Mouse (Mus musculus): ENCODE data around the gene Cbx8. TPM values are rescaled to one million over a fixed set of nuclear protein-coding genes. Genes with fewer than 3 reads are reported as not detected.

The Cbx8 gene
- polyA plus RNA-seq, 1 experiment from 2014 or later, result 9.8 TPM

GRCm38 (mm10) chr11:119035094-119035685, 5.6 kb downstream of the Cbx8 start:
- peak overlapping the region; percentile 26; the same call in 1 of the 2 replicates for H3K9ac ChIP-seq
- H3K4me1 ChIP-seq, result peaks cover 64% of the 10 kb centered on the region
- peak overlapping the region; percentile 49 for H3K4me3 ChIP-seq
- H3K9me3 ChIP-seq (replicated peaks), result no peaks in the 10 kb centered on the region
- H3K4me2 ChIP-seq, result peak overlapping the region; percentile 34
- peaks cover 22% of the 10 kb centered on the region for H3K36me3 ChIP-seq (ENCODE audit: poor library complexity, severe bottlenecking)
- no peak overlapping the region for H3K27ac ChIP-seq
- peaks cover 62% of the 10 kb centered on the region for H3K27me3 ChIP-seq
- WGBS, result under 1% methylated on average over 21 of the region's 21 CpGs
- no peak for ATAC-seq

DNA sequence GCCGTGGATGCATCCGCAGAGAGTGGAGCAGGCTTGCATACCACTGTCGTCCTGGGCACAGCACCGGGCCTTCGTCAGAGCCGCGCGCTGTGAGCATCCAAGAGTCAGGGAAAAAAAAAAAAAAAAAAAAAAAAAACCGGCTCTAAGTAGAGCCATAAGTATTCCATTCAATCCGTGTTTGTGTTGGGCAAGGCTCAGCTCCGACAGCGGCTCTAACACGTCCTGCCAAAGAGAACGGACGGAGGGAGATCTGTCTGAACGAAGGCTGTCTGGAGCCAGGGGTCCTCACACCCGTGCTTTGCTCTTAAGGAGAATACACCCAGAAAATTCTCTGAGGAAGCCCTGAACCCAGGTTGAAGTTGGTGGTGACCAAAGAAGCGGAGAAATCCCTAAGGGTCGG, 6.1 kb downstream of the Cbx8 start:
- peak overlapping the region; percentile 22 for H3K4me3 ChIP-seq
- peaks cover 60% of the 10 kb centered on the region for H3K27me3 ChIP-seq
- H3K27ac ChIP-seq, result no peak overlapping the region
- H3K9ac ChIP-seq, result peak overlapping the region; percentile 23; the same call in 1 of the 2 replicates
- peaks cover 27% of the 10 kb centered on the region for H3K36me3 ChIP-seq (ENCODE audit: poor library complexity, severe bottlenecking)
- peak overlapping the region; percentile 50 for H3K4me2 ChIP-seq
- H3K9me3 ChIP-seq (replicated peaks), result no peaks in the 10 kb centered on the region
- WGBS, result 2% methylated on average over 19 of the region's 19 CpGs
- 0 out of 2 replicates have a peak, but pooled peaks have one; percentile 5 for ATAC-seq
- peaks cover 61% of the 10 kb centered on the region for H3K4me1 ChIP-seq

GRCm38 (mm10) chr11:119033874-119034558, 6.8 kb downstream of the Cbx8 start:
- peaks cover 54% of the 10 kb centered on the region for H3K27me3 ChIP-seq
- H3K9ac ChIP-seq, result 0 out of 2 replicates have a peak overlapping the region, but pooled peaks have one; percentile 12

DNA sequence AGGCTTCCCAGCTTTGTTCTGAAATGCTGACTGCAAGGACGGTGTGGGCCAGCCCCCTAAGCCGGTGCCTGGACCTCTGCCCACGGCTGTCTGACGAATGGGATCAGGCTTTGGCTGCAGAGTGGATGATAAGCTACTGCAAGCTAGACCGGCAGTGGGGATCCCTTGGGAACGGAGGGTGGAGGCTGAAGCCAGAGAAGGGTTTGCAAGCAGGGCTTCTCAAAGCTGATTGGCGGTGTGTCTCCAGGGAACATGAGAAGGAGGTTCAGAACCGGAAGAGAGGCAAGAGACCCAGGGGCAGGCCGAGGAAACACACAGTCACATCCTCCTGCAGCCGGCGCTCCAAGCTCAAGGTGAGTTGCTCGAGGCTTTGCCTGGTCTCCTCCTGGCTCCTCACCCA, 14.6 kb downstream of the Cbx8 start:
- WGBS, result 51% methylated on average over 12 of the region's 12 CpGs

More at GRCm38 (mm10) chr11:119033874-119034558, 6.8 kb downstream of the Cbx8 start:
- Histone ChIP-seq H3K4me3 (peak overlapping the region; percentile 22), H3K4me1 (peaks cover 61% of the 10 kb centered on the region), H3K9me3 (replicated peaks) (no peaks in the 10 kb centered on the region), H3K36me3 (ENCODE audit: poor library complexity, severe bottlenecking) (peaks cover 29% of the 10 kb centered on the region), H3K27ac (no peak overlapping the region), H3K4me2 (peak overlapping the region; percentile 50)
- peak; percentile 54 for ATAC-seq
- under 1% methylated on average over 26 of the region's 26 CpGs for WGBS

GRCm38 (mm10) chr11:119024260-119024659, 16.5 kb downstream of the Cbx8 start:
- peaks cover 54% of the 10 kb centered on the region for H3K4me1 ChIP-seq
- peaks cover 32% of the 10 kb centered on the region for H3K36me3 ChIP-seq (ENCODE audit: poor library complexity, severe bottlenecking)
- 11% methylated on average over 7 of the region's 7 CpGs for WGBS
- ATAC-seq, result no peak
- peak overlapping the region; percentile 98 for H3K9ac ChIP-seq
- peak overlapping the region; percentile 98 for H3K4me3 ChIP-seq
- H3K4me2 ChIP-seq, result peak overlapping the region; percentile 98
- peak overlapping the region; percentile 95 for H3K27ac ChIP-seq
- peaks cover 19% of the 10 kb centered on the region for H3K27me3 ChIP-seq
- H3K9me3 ChIP-seq (replicated peaks), result no peaks in the 10 kb centered on the region

More for the DNA sequence above, 14.6 kb downstream of the Cbx8 start:
- Histone ChIP-seq H3K27me3 (peaks cover under 1% of the 10 kb centered on the region; the same call in 1 of the 2 replicates), H3K9ac (peak overlapping the region; percentile 98), H3K36me3 (ENCODE audit: poor library complexity, severe bottlenecking) (peaks cover 50% of the 10 kb centered on the region), H3K4me1 (peaks cover 60% of the 10 kb centered on the region), H3K4me3 (peak overlapping the region; percentile 98; the same call in 1 of the 2 replicates), H3K9me3 (replicated peaks) (no peaks in the 10 kb centered on the region), H3K27ac (no peak overlapping the region), H3K4me2 (peak overlapping the region; percentile 98)
- no peak for ATAC-seq

DNA sequence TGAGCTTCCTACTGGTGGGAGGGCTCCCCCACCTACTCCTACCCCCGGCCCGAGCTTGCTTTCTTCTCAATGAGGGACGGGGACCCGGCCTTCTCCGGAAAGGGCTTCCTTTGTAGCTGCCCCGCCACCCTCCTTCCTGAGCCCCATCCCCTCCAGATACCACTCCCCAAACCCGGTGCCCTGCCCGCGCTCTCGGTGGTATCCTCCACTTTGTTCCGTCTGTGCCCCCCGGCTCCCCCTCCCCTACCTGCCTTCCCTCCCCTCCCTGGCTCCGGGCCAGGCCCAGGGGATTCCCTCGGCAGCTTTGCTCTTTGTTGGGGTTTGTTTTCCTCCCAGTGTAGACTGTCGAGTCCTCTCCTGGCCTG, 17.2 kb downstream of the Cbx8 start:
- Histone ChIP-seq H3K27ac (peak overlapping the region; percentile 95), H3K4me1 (peaks cover 47% of the 10 kb centered on the region), H3K27me3 (peaks cover 19% of the 10 kb centered on the region), H3K9me3 (replicated peaks) (no peaks in the 10 kb centered on the region), H3K9ac (peak overlapping the region; percentile 98), H3K36me3 (ENCODE audit: poor library complexity, severe bottlenecking) (peaks cover 26% of the 10 kb centered on the region), H3K4me3 (peak overlapping the region; percentile 98), H3K4me2 (peak overlapping the region; percentile 98)
- peak; percentile 2 for ATAC-seq
- 2% methylated on average over 15 of the region's 15 CpGs for WGBS

DNA sequence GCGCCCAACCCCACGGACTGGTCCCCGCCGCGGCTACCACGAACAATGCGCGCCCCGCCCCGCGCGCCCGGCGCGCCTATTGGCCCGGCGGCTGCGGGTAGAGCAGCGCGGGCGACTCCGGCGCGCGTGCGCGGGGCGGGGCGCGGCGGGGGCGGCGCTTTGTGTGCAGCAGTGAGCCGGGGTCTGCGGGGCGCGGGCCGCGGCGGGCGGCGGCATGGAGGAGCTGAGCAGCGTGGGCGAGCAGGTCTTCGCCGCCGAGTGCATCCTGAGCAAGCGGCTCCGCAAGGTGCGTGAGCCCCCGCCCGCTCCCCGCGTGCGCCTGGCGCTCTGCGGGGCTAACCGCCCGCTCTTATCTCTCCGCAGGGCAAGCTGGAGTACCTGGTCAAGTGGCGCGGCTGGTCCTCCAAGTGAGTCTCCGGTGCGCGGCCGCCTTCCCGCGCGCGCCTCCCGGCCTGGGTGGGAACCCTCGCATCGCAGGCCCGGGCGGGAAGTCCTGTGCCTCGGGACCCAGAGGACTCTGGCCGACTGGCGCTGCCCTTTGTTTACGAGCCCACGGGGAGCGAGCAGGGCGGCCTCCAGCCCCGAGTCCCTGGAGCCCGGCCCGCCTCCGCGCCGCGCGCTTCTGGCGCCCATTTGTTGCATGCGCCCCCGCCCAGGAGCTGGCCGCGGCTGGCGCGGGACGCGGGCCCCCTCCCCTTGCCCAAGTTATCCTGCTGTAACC, 17.7 kb downstream of the Cbx8 start, which contains the start of gene Cbx2:
Gene Cbx2, plus strand, starts transcription at position 68 of the 721 bp plus-strand sequence.
- H3K4me3 ChIP-seq, result peak within 1 kb of the TSS; percentile 98
- ATAC-seq, result peak; percentile 96
- peak within 1 kb of the TSS; percentile 95 for H3K27ac ChIP-seq
- peaks cover 47% of the 10 kb centered on the region for H3K4me1 ChIP-seq
- peaks cover 19% of the 10 kb centered on the region for H3K27me3 ChIP-seq
- H3K9ac ChIP-seq, result peak within 1 kb of the TSS; percentile 98
- H3K36me3 ChIP-seq (ENCODE audit: poor library complexity, severe bottlenecking), result peaks cover 20% of the 10 kb centered on the region
- H3K9me3 ChIP-seq (replicated peaks), result no peaks in the 10 kb centered on the region
- H3K4me2 ChIP-seq, result peak within 1 kb of the TSS; percentile 98
- WGBS, result 0% methylated on average over 52 of the region's 99 CpGs

- H3K4me3 ChIP-seq, result peak overlapping the region; percentile 98
- H3K9ac ChIP-seq, result peak overlapping the region; percentile 98
- peaks cover 19% of the 10 kb centered on the region for H3K27me3 ChIP-seq
- H3K27ac ChIP-seq, result peak overlapping the region; percentile 95
- peak overlapping the region; percentile 98 for H3K4me2 ChIP-seq
- 4% methylated on average over 42 of the region's 42 CpGs for WGBS
- no peak for ATAC-seq
- H3K9me3 ChIP-seq (replicated peaks), result no peaks in the 10 kb centered on the region
- peaks cover 47% of the 10 kb centered on the region for H3K4me1 ChIP-seq
- peaks cover 12% of the 10 kb centered on the region for H3K36me3 ChIP-seq (ENCODE audit: poor library complexity, severe bottlenecking)
These were observed 18.5 kb downstream of the Cbx8 start for GRCm38 (mm10) chr11:119022068-119022894.

DNA sequence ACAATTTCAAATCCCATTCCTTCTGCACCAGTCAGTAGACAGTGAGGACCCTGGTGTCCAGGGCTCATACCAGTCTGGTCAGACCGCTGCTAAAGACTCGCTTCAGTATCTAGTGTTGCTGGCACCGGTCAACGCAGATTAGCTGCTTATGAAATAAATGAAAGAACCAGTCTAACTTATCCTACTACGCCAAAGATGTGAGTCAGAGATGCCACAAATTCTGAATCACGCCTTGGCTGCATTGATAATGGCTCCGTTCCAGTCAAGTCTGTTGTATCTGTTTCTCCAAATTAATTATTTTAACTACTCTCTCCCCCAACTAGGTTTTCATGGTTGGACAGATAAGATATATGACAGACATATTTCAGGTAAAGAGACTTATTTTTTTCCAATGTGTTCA, 19.6 kb downstream of the Cbx8 start:
- ATAC-seq, result no peak
- H3K27ac ChIP-seq, result no peak overlapping the region
- peaks cover 36% of the 10 kb centered on the region for H3K4me1 ChIP-seq
- no peaks in the 10 kb centered on the region for H3K9me3 ChIP-seq (replicated peaks)
- no peak overlapping the region for H3K9ac ChIP-seq
- H3K36me3 ChIP-seq (ENCODE audit: poor library complexity, severe bottlenecking), result peaks cover 1% of the 10 kb centered on the region
- WGBS, result 92% methylated on average over 7 of the region's 7 CpGs
- H3K4me2 ChIP-seq, result no peak overlapping the region
- peaks cover 19% of the 10 kb centered on the region for H3K27me3 ChIP-seq
- no peak overlapping the region for H3K4me3 ChIP-seq

DNA sequence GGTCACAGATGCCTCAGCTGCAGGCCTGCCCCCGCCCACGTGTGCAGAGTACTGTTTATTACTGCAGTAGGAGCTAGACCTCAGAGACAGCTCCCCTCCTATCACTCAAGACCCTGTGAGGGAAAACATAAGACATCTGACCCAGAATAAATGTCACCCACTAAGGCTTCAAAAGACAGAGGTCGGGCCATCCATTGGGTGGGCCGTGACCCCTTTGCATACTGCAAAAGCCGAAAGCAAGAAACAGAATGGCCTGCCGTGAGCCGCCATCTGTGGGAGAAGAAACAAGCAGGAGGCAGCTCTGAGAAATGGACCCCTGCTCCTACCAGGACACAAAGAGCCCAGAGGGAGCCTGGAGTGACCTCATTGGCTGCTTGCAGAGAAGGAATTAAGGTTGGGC, 23.3 kb downstream of the Cbx8 start:
- H3K9me3 ChIP-seq (replicated peaks), result no peaks in the 10 kb centered on the region
- H3K36me3 ChIP-seq (ENCODE audit: poor library complexity, severe bottlenecking), result no peaks in the 10 kb centered on the region
- no peak overlapping the region for H3K4me2 ChIP-seq
- H3K4me3 ChIP-seq, result no peak overlapping the region
- no peak for ATAC-seq
- peaks cover 11% of the 10 kb centered on the region for H3K4me1 ChIP-seq
- H3K27me3 ChIP-seq, result peaks cover 19% of the 10 kb centered on the region
- no peak overlapping the region for H3K9ac ChIP-seq
- WGBS, result 48% methylated on average over 7 of the region's 7 CpGs
- H3K27ac ChIP-seq, result no peak overlapping the region

GRCm38 (mm10) chr11:119014455-119014854, 26.3 kb downstream of the Cbx8 start:
- WGBS, result 86% methylated on average over 7 of the region's 7 CpGs
- no peaks in the 10 kb centered on the region for H3K4me1 ChIP-seq
- H3K27ac ChIP-seq, result no peak overlapping the region
- H3K4me2 ChIP-seq, result no peak overlapping the region
- H3K4me3 ChIP-seq, result no peak overlapping the region
- H3K27me3 ChIP-seq, result 0 out of 2 replicates have a peak, but pooled peaks cover 3% of the 10 kb centered on the region
- no peaks in the 10 kb centered on the region for H3K9me3 ChIP-seq (replicated peaks)
- H3K36me3 ChIP-seq (ENCODE audit: poor library complexity, severe bottlenecking), result no peaks in the 10 kb centered on the region
- ATAC-seq, result no peak
- H3K9ac ChIP-seq, result no peak overlapping the region
